Mouse (Mus musculus) E14TG2a.4 (cell line): ENCODE results near the gene Ppp2r5c.
A peak's percentile ranks its signal among the peaks of the same experiment; 100 is the strongest.

Experiments
- H3K27me3 ChIP-seq: 2 replicates; pipeline ENCODE4 v1.6.1; 2014; ENCODE audit warnings: low read length, control low read depth; ENCODE audit not compliant: insufficient read depth
- H3K36me3 ChIP-seq: 2 replicates; pipeline ENCODE4 v1.6.1; 2014; ENCODE audit warnings: low read length, control low read depth; ENCODE audit not compliant: insufficient read depth
- H3K4me1 ChIP-seq: replicated peaks from 2 replicates; pipeline ENCODE4 v1.6.1; 2014; ENCODE audit warnings: low read depth, low read length, control low read depth
- H3K4me3 ChIP-seq: replicated peaks from 2 replicates; pipeline ENCODE4 v1.5.1; 2014; ENCODE audit warnings: mild to moderate bottlenecking, low read length
- H3K9me3 ChIP-seq: 2 replicates; pipeline ENCODE4 v1.6.1; 2014; ENCODE audit warnings: low read length, control low read depth
- CTCF ChIP-seq: conservative IDR thresholded peaks from 2 replicates; pipeline ENCODE4 v1.5.1; 2014; ENCODE audit warnings: low read length
- NANOG ChIP-seq: IDR thresholded peaks from 2 replicates; pipeline ENCODE4 v1.6.1; 2014; ENCODE audit warnings: borderline replicate concordance, low read length, mixed read lengths
- POU5F1 ChIP-seq: IDR thresholded peaks from 2 replicates; pipeline ENCODE4 v1.6.1; 2014; ENCODE audit warnings: low read length, borderline replicate concordance

Gene Ppp2r5c

GRCm38 (mm10) chr12:110575926-110576325, 129.0 kb downstream of the Ppp2r5c start:
- Histone ChIP-seq H3K9me3 (no peaks in the 10 kb centered on the region), H3K36me3 (peaks cover 88% of the 10 kb centered on the region), H3K4me3 (no peak overlapping the region), H3K4me1 (peaks cover 30% of the 10 kb centered on the region), H3K27me3 (no peaks in the 10 kb centered on the region)
- TF ChIP-seq CTCF (no peak), NANOG (no peak), POU5F1 (no peak)

DNA sequence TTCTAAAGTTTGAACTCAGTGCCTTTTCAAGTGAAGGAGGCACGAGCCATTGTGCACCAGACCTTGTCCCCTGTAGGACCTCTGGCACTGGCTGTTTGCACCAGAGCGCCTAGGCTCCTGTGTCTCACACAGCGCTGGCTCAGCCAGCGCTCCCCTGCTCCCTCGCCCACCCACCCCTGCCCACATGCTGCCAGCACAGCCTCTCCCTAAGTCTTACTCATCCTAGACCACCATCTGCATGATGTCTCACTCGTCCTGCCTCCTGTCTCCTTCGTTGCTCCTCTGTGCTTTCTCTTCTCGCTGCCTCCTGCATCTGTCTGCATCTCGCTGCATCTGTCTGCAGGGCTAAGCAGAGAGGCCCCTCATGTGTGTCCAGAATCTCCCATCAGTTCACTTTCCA, 131.4 kb downstream of the Ppp2r5c start:
- Histone ChIP-seq H3K4me3 (no peak overlapping the region), H3K36me3 (peaks cover 65% of the 10 kb centered on the region), H3K9me3 (no peaks in the 10 kb centered on the region), H3K4me1 (peaks cover 39% of the 10 kb centered on the region), H3K27me3 (no peaks in the 10 kb centered on the region)
- TF ChIP-seq POU5F1 (no peak), NANOG (no peak), CTCF (no peak)

DNA sequence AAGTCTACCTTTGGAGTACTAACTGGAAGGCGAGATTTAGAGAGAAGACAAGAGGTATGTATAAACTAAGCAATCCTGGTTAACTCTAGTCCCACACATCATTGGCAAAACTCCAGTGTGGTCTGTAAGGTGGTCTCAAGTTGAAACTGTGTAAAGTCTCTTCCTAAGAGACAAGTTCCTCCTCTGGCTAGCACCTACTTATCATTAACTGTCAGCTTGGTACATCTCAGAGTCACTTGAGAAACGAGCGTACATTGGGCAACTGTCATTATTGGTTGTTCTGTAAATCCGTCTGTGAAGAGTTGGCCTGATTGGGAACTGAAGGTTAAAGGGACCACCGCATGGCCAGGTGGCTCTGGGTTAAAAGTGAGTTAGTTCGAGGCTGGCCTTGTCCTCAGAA, 141.7 kb downstream of the Ppp2r5c start:
- H3K27me3 ChIP-seq = no peaks in the 10 kb centered on the region
- peaks cover 13% of the 10 kb centered on the region for H3K36me3 ChIP-seq
- H3K4me3 ChIP-seq = no peak overlapping the region
- no peak for TF ChIP-seq POU5F1
- TF ChIP-seq NANOG = no peak
- TF ChIP-seq CTCF = no peak
- H3K9me3 ChIP-seq = no peaks in the 10 kb centered on the region
- H3K4me1 ChIP-seq = peaks cover 32% of the 10 kb centered on the region

DNA sequence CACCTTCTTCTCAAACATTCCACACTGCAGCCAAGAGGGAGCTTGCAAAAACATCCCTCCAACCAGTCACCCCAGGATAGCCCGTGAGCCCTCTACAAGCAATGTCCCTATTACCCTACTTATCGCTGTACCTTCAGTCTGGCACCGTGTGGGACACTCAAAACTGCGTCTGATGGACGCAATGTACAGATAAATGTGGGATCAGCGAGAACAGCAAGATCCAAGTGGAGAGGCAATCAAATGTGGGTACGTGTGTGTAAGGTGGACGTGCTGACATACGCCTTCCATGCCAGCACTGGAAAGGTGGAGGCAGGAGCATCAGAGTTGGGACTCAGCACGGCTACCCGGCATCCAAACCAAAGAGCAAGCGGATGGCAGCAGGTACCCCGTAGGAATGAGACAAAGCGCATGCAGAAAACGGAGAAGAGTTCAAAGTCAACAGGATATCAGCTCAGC, 143.9 kb downstream of the Ppp2r5c start:
- H3K36me3 ChIP-seq = peaks cover 13% of the 10 kb centered on the region
- no peaks in the 10 kb centered on the region for H3K9me3 ChIP-seq
- H3K4me1 ChIP-seq = peaks cover 31% of the 10 kb centered on the region
- TF ChIP-seq CTCF (no peak), POU5F1 (no peak), NANOG (no peak)
- H3K27me3 ChIP-seq = no peaks in the 10 kb centered on the region
- H3K4me3 ChIP-seq = peak overlapping the region; percentile 99

GRCm38 (mm10) chr12:110591260-110591883, 144.5 kb downstream of the Ppp2r5c start:
- TF ChIP-seq NANOG (no peak), CTCF (no peak)
- H3K27me3 ChIP-seq = no peaks in the 10 kb centered on the region
- H3K4me3 ChIP-seq = peak overlapping the region; percentile 99
- H3K4me1 ChIP-seq = peaks cover 31% of the 10 kb centered on the region
- H3K9me3 ChIP-seq = no peaks in the 10 kb centered on the region
- H3K36me3 ChIP-seq = peaks cover 13% of the 10 kb centered on the region

- peaks cover 8% of the 10 kb centered on the region; the same call in 1 of the 2 replicates for H3K27me3 ChIP-seq
- H3K9me3 ChIP-seq = no peaks in the 10 kb centered on the region
- H3K36me3 ChIP-seq = peaks cover under 1% of the 10 kb centered on the region; the same call in 1 of the 2 replicates
- TF ChIP-seq POU5F1 (no peak), CTCF (peak; percentile 70)
- no peak overlapping the region for H3K4me3 ChIP-seq
- peaks cover 24% of the 10 kb centered on the region for H3K4me1 ChIP-seq
Observed at GRCm38 (mm10) chr12:110598527-110598926, 151.6 kb downstream of the Ppp2r5c start.

GRCm38 (mm10) chr12:110599791-110600190, 152.9 kb downstream of the Ppp2r5c start:
- peaks cover 35% of the 10 kb centered on the region for H3K4me1 ChIP-seq
- H3K9me3 ChIP-seq = no peaks in the 10 kb centered on the region
- TF ChIP-seq CTCF = no peak
- no peak for TF ChIP-seq NANOG
- no peak for TF ChIP-seq POU5F1
- H3K27me3 ChIP-seq = peaks cover 8% of the 10 kb centered on the region; the same call in 1 of the 2 replicates
- no peak overlapping the region for H3K4me3 ChIP-seq
- H3K36me3 ChIP-seq = peaks cover 11% of the 10 kb centered on the region

GRCm38 (mm10) chr12:110600225-110600991, 153.5 kb downstream of the Ppp2r5c start:
- Histone ChIP-seq H3K4me1 (peaks cover 42% of the 10 kb centered on the region), H3K9me3 (no peaks in the 10 kb centered on the region), H3K36me3 (peaks cover 15% of the 10 kb centered on the region), H3K27me3 (peaks cover 8% of the 10 kb centered on the region; the same call in 1 of the 2 replicates), H3K4me3 (peak overlapping the region; percentile 99)
- TF ChIP-seq NANOG = no peak
- TF ChIP-seq POU5F1 = no peak
- TF ChIP-seq CTCF = no peak
